Mouse (Mus musculus) kidney, embryonic 16.5 days (tissue): Measurements from ENCODE around the gene Fpgt. TPM values are rescaled to one million over a fixed set of nuclear protein-coding genes. Genes with fewer than 3 reads are reported as not detected.

Source experiments
- ATAC-seq: fragments of 200-750 bp; cut with Nextera tagmentation; 2 replicates; pipeline ENCODE4 v1.8.0; 2017; ENCODE audit warnings: moderate TSS enrichment; ENCODE audit not compliant: low FRiP score, low TSS enrichment
- H3K27ac ChIP-seq: fragments of 300-500 bp; sonication (generic); 2 replicates; pipeline ENCODE4 v1.5.1; 2014; ENCODE audit warnings: low read length
- H3K27me3 ChIP-seq: fragments of 300-500 bp; sonication (generic); 2 replicates; pipeline ENCODE4 v1.6.1; 2014; ENCODE audit warnings: low read length, control low read depth, mixed read lengths; ENCODE audit not compliant: insufficient read depth
- H3K36me3 ChIP-seq: fragments of 300-500 bp; sonication (generic); 2 replicates; pipeline ENCODE4 v1.6.1; 2014; ENCODE audit warnings: low read length, control low read depth, mixed read lengths; ENCODE audit not compliant: insufficient read depth
- H3K4me1 ChIP-seq: fragments of 300-500 bp; sonication (generic); 2 replicates; pipeline ENCODE4 v1.6.1; 2014; ENCODE audit warnings: low read length, control low read depth, mixed read lengths; ENCODE audit not compliant: insufficient read depth
- H3K4me2 ChIP-seq: fragments of 300-500 bp; sonication (generic); replicated peaks from 2 replicates; pipeline ENCODE4 v1.6.1; 2014; ENCODE audit warnings: low read depth, low read length
- H3K4me3 ChIP-seq: fragments of 300-500 bp; sonication (generic); 2 replicates; pipeline ENCODE4 v1.5.1; 2014; ENCODE audit warnings: mild to moderate bottlenecking, low read length
- H3K9ac ChIP-seq: fragments of 300-500 bp; sonication (generic); replicated peaks from 2 replicates; pipeline ENCODE4 v1.6.1; 2014; ENCODE audit warnings: low read length
- H3K9me3 ChIP-seq: fragments of 300-500 bp; sonication (generic); 2 replicates; pipeline ENCODE4 v1.6.1; 2016; ENCODE audit warnings: low read length, control low read depth
- WGBS: fragments of 180-500 bp; shearing (Covaris S2); extraction: QIAGEN DNeasy Blood & Tissue Kit; methylation state at CpG from one replicate; pipeline ENCODE4 v1.1.7; 2014; 5-methylcytosine and 5-hydroxymethylcytosine counted together
- polyA plus RNA-seq: library from polyadenylated mRNA; unstranded; fragments of >200 nt; fragmentation: Nextera tagmentation; extraction: Ambion mirVana; gene quantifications from 2 replicates; pipeline ENCODE4 v1.2.1, GENCODE M21; 2015

Fpgt gene
- polyA plus RNA-seq, 1 experiment from 2014 or later: 14.7 TPM

- H3K4me2 ChIP-seq: no peak overlapping the region
- no peaks in the 10 kb centered on the region for H3K9me3 ChIP-seq
- H3K27me3 ChIP-seq: no peaks in the 10 kb centered on the region
- no peak overlapping the region for H3K9ac ChIP-seq
- H3K27ac ChIP-seq: no peak overlapping the region
- H3K36me3 ChIP-seq: no peaks in the 10 kb centered on the region
- no peak overlapping the region for H3K4me3 ChIP-seq
- ATAC-seq: no peak
- no peaks in the 10 kb centered on the region for H3K4me1 ChIP-seq
Observed at GRCm38 (mm10) chr3:155056606-155057005, 36.6 kb downstream of the Fpgt start.

- 74% methylated on average over 6 of the region's 6 CpGs for WGBS
- no peaks in the 10 kb centered on the region for H3K9me3 ChIP-seq
- H3K4me2 ChIP-seq: no peak within 1 kb of the TSS
- H3K9ac ChIP-seq: no peak within 1 kb of the TSS
- H3K27ac ChIP-seq: no peak within 1 kb of the TSS
- no peaks in the 10 kb centered on the region for H3K27me3 ChIP-seq
- no peak for ATAC-seq
- no peaks in the 10 kb centered on the region for H3K4me1 ChIP-seq
- H3K4me3 ChIP-seq: no peak within 1 kb of the TSS
- H3K36me3 ChIP-seq: no peaks in the 10 kb centered on the region
Observed at GRCm38 (mm10) chr3:155055231-155055916, 37.8 kb downstream of the Fpgt start, which contains the start of gene Tnni3k. Tnni3k (minus strand) TSS chr3:155055407.

- 66% methylated on average over 1 of the region's 1 CpGs for WGBS
- no peak for ATAC-seq
Observed at GRCm38 (mm10) chr3:155053189-155053588, 40.0 kb downstream of the Fpgt start.

DNA sequence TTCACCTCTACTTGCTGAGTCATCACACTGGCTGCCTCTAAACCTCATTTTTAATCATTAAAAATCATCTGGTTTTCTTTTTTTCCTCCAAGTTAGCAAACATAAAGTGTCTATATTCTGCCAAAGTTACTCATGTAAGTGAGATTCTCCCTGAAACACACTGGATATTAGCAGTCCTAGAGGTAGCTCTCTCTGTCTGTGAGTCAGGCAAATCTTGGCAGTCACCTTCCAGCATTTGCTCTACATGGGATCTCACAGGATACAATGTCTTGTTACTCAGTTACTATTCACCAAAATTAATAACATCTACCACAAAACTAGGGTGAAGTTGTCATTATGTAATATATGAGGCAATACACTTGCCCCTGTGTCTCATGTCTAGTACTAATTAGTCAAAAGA, 41.2 kb downstream of the Fpgt start:
- no peak overlapping the region for H3K4me3 ChIP-seq
- no peak overlapping the region for H3K9ac ChIP-seq
- no peaks in the 10 kb centered on the region for H3K27me3 ChIP-seq
- no peaks in the 10 kb centered on the region for H3K4me1 ChIP-seq
- no peak overlapping the region for H3K4me2 ChIP-seq
- H3K9me3 ChIP-seq: no peaks in the 10 kb centered on the region
- H3K36me3 ChIP-seq: no peaks in the 10 kb centered on the region
- ATAC-seq: no peak
- H3K27ac ChIP-seq: no peak overlapping the region

More at GRCm38 (mm10) chr3:155053189-155053588, 40.0 kb downstream of the Fpgt start:
- Histone ChIP-seq H3K9me3 (no peaks in the 10 kb centered on the region), H3K4me1 (no peaks in the 10 kb centered on the region), H3K4me3 (no peak overlapping the region), H3K36me3 (no peaks in the 10 kb centered on the region), H3K4me2 (no peak overlapping the region), H3K27ac (no peak overlapping the region), H3K27me3 (no peaks in the 10 kb centered on the region), H3K9ac (no peak overlapping the region)

DNA sequence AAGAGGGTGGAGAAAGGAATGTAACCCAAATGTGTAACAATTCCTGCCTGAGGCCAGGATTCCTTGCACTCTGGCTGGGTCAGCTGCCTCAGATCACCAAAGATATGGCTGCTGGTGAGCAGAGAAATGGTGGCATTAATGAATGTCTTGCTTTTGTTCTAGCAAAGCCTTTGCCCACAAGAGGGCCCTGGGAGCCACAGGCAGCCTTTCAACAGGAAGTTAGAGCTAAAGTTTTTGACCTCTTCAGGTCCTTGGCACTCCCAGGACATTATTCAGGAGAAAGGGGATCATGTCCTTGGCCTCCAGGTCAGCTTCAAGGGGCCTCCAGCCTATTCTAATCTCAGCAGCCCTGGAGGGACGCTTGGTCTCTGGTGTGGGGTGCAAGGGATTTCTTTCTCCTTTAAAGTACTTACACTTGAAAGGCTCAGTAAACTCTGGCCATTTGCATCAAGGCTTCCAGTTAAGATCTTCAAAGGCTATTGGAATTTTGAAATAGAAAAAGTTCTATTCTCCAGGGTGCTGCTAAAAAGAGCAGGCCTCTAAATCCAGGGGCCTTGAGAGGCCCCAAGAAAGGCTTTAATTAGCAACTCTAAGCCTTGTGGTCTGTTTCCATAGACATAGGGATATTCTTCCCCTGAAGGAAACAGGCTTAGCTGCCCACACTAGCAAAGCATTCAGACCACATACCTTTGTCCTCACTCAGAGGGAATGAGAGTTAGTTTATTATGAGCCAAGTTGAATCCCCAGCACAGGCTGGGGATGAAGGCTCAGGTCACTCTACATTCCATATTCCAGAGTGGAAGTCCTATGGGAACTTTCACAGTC, 54.0 kb downstream of the Fpgt start:
- H3K9ac ChIP-seq: no peak overlapping the region
- H3K27ac ChIP-seq: no peak overlapping the region
- H3K4me2 ChIP-seq: no peak overlapping the region
- H3K36me3 ChIP-seq: no peaks in the 10 kb centered on the region
- H3K4me1 ChIP-seq: no peaks in the 10 kb centered on the region
- no peaks in the 10 kb centered on the region for H3K9me3 ChIP-seq
- H3K4me3 ChIP-seq: no peak overlapping the region
- no peak for ATAC-seq
- WGBS: 7% methylated on average over 1 of the region's 1 CpGs
- H3K27me3 ChIP-seq: no peaks in the 10 kb centered on the region

Other genes starting within 250 kb of the Fpgt start
- gene Tnni3k, start 38.0 kb downstream of the Fpgt start, polyA plus RNA-seq: not detected in 2 replicates
- 1.3 and 1.8 TPM in 2 replicates for gene Lrriq3, start within 50 bp of the Fpgt start, polyA plus RNA-seq